Mouse (Mus musculus): ENCODE results near the gene Astn1.
A peak's percentile ranks its signal among the peaks of the same experiment; 100 is the strongest.

Astn1 gene

GRCm38 (mm10) chr1:158641306-158641705 is 279.2 kb downstream of the Astn1 start:
- DNase-seq, result no peak

- DNase-seq, result no peak
These were observed 280.2 kb downstream of the Astn1 start for GRCm38 (mm10) chr1:158642247-158642646.

GRCm38 (mm10) chr1:158652799-158653198 is 290.7 kb downstream of the Astn1 start:
- DNase-seq, result no peak

GRCm38 (mm10) chr1:158653808-158654520 is 291.9 kb downstream of the Astn1 start:
- DNase-seq, result no peak

GRCm38 (mm10) chr1:158654571-158655205 is 292.6 kb downstream of the Astn1 start:
- DNase-seq, result no peak

- no peak for DNase-seq
These were observed 294.9 kb downstream of the Astn1 start for GRCm38 (mm10) chr1:158656986-158657385.

- DNase-seq, result no peak
These were observed 303.9 kb downstream of the Astn1 start for GRCm38 (mm10) chr1:158666001-158666400.

GRCm38 (mm10) chr1:158669971-158670592 is 308.0 kb downstream of the Astn1 start:
- DNase-seq, result peak; percentile 26

- no peak for DNase-seq
These were observed 325.7 kb downstream of the Astn1 start for GRCm38 (mm10) chr1:158687726-158688125.

- no peak for DNase-seq
These were observed 335.4 kb downstream of the Astn1 start for GRCm38 (mm10) chr1:158697423-158697822.

- DNase-seq, result no peak
These were observed 335.9 kb downstream of the Astn1 start for GRCm38 (mm10) chr1:158697859-158698569.

GRCm38 (mm10) chr1:158699276-158699675 is 337.2 kb downstream of the Astn1 start:
- no peak for DNase-seq

GRCm38 (mm10) chr1:158700147-158700546 is 338.1 kb downstream of the Astn1 start:
- DNase-seq, result no peak

GRCm38 (mm10) chr1:158701336-158701735 is 339.3 kb downstream of the Astn1 start:
- no peak for DNase-seq

GRCm38 (mm10) chr1:158713301-158714095 is 351.4 kb downstream of the Astn1 start:
- DNase-seq, result no peak

- DNase-seq, result peak; percentile 47
These were observed 370.9 kb downstream of the Astn1 start for GRCm38 (mm10) chr1:158732868-158733496.

GRCm38 (mm10) chr1:158739132-158739919 is 377.3 kb downstream of the Astn1 start:
- DNase-seq, result no peak

- DNase-seq, result no peak
These were observed 378.2 kb downstream of the Astn1 start for GRCm38 (mm10) chr1:158740161-158740766.

GRCm38 (mm10) chr1:158740949-158741348 is 378.9 kb downstream of the Astn1 start:
- no peak for DNase-seq
